Mouse (Mus musculus) liver, adult 2 months (tissue): ENCODE measurements around the gene Ptgfrn. TPM values are rescaled to one million over a fixed set of nuclear protein-coding genes. Genes with fewer than 3 reads are reported as not detected.

Experiments
- DNase-seq: peaks from one replicate; pipeline ENCODE4 v3.0.0-alpha.2; 2011; ENCODE audit warnings: low read depth, low spot score; ENCODE audit errors: extremely low read depth
- H3K27ac ChIP-seq: fragments of 200-500 bp; replicated peaks from 2 replicates; pipeline ENCODE4 v1.5.1; 2012; ENCODE audit warnings: low read depth, mild to moderate bottlenecking, control low read depth, inconsistent platforms, low read length; ENCODE audit not compliant: insufficient read depth
- H3K27me3 ChIP-seq: fragments of 200-500 bp; 2 replicates; pipeline ENCODE4 v1.6.1; 2012; ENCODE audit warnings: mild to moderate bottlenecking, moderate library complexity, low read length, inconsistent platforms; ENCODE audit not compliant: control insufficient read depth, insufficient read depth
- H3K36me3 ChIP-seq: fragments of 200-500 bp; 2 replicates; pipeline ENCODE4 v1.6.1; 2012; ENCODE audit warnings: low read length, inconsistent platforms; ENCODE audit not compliant: control insufficient read depth, insufficient read depth
- H3K4me1 ChIP-seq: fragments of 200-500 bp; 2 replicates; pipeline ENCODE4 v1.6.1; 2011; ENCODE audit warnings: low read length; ENCODE audit not compliant: control insufficient read depth, insufficient read depth
- H3K4me3 ChIP-seq: fragments of 200-500 bp; 2 replicates; pipeline ENCODE4 v1.5.1; 2011; ENCODE audit warnings: low read depth, mild to moderate bottlenecking, control low read depth, low read length, moderate library complexity; ENCODE audit not compliant: insufficient read depth
- H3K79me2 ChIP-seq: fragments of 200-500 bp; 2 replicates; pipeline ENCODE4 v1.6.1; 2012; ENCODE audit warnings: inconsistent platforms, mild to moderate bottlenecking, low read length, moderate library complexity; ENCODE audit not compliant: control insufficient read depth, insufficient read depth
- H3K9ac ChIP-seq: fragments of 200-500 bp; 2 replicates; pipeline ENCODE4 v1.6.1; 2012; ENCODE audit warnings: low read depth, mild to moderate bottlenecking, control low read depth, inconsistent platforms, low read length
- CTCF ChIP-seq: fragments of 200-500 bp; IDR thresholded peaks from 2 replicates; pipeline ENCODE4 v1.5.1; 2011; ENCODE audit warnings: low read depth, low read length, control low read depth
- POLR2A ChIP-seq: fragments of 200-500 bp; IDR thresholded peaks from 2 replicates; pipeline ENCODE4 v1.6.1; 2011; ENCODE audit warnings: low read length, control low read depth; ENCODE audit not compliant: insufficient read depth; ENCODE audit errors: extremely low read depth
- WGBS: fragments of 180-500 bp; shearing (Covaris S2); methylation state at CpG from one replicate; pipeline ENCODE4 v1.1.7; 2018; 5-methylcytosine and 5-hydroxymethylcytosine counted together
- polyA plus RNA-seq: library from polyadenylated mRNA; depleted of rRNA; stranded (reverse); fragments of >200 nt; gene quantifications from 2 replicates; pipeline ENCODE4 v1.2.3, GENCODE M21; 2012
- total RNA-seq: library from RNA; depleted of rRNA; stranded (reverse); fragments of >200 nt; gene quantifications from 2 replicates; pipeline ENCODE4 v1.2.3, GENCODE M21; 2014

Gene Ptgfrn
- total and polyA plus RNA-seq, 2 experiments: 0.88 to 1.8 TPM

DNA sequence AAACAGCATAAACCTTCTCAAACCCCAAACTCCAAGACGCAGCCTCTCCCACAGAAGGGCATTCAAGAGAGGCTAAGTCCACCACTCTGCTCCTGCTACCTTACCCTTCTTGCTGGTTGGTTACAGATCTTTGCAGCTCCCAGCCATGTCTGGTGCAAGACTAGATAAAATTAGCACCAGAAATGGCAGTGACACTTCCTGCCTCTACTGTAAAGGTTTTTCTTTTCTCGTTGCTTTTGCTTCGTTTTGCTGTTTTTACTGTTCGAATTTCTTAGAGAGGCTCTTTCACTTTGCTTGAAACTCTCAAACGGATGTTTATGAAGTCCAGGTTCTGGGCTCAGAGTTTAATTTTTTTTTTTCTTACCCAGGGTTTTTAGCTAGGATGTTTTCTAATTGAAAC is 89.0 kb downstream of the Ptgfrn start:
- H3K79me2 ChIP-seq: no peaks in the 10 kb centered on the region
- no peak overlapping the region for H3K4me3 ChIP-seq
- H3K27me3 ChIP-seq: no peaks in the 10 kb centered on the region
- no peaks in the 10 kb centered on the region for H3K4me1 ChIP-seq
- no peak overlapping the region for H3K27ac ChIP-seq
- no peak overlapping the region for H3K9ac ChIP-seq
- 80% methylated on average over 5 of the region's 5 CpGs for WGBS
- DNase-seq: no peak
- TF ChIP-seq POLR2A (no peak), CTCF (no peak)
- no peaks in the 10 kb centered on the region for H3K36me3 ChIP-seq

DNA sequence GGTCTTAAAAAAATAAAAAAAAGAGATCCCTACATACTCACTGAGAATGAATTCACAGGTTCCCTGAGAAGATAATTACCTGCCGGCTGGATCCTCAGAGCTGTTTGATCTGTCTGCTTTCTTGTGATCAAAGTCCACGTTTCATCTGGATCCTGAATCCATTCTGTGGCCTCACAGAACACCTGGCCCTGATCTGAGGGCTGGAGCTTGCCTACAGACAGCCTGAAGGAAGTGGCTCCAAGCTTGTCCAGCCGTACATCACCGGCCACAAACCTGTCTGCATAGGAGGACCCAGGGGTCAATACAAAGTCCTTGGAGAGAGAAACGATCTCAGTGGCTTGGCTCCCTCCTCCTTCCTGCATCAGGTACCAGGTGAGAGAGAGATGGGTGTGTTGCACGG is 91.6 kb downstream of the Ptgfrn start:
- Histone ChIP-seq H3K36me3 (no peaks in the 10 kb centered on the region), H3K27me3 (no peaks in the 10 kb centered on the region), H3K4me1 (no peaks in the 10 kb centered on the region), H3K27ac (no peak overlapping the region), H3K4me3 (no peak overlapping the region), H3K79me2 (no peaks in the 10 kb centered on the region), H3K9ac (no peak overlapping the region)
- TF ChIP-seq CTCF (no peak), POLR2A (no peak)
- 72% methylated on average over 6 of the region's 6 CpGs for WGBS
- no peak for DNase-seq

DNA sequence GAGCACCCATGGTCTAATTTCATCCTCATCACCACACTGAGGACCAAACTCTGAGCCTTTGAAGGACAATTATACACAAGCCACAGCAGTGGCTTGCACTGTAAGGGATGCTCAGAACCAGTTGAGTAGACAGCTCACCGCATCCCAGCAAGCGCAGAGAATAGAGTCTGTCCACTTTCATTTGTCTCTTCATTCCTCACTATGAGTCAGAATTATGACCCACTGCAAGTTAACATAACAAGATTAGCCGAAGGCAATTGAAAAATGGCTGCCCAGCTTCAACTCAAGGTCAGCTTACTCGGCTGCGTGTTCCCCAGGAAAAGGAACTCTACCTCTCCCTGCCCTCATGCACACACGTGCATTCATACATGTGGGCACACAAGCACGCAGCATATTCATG is 94.0 kb downstream of the Ptgfrn start:
- no peaks in the 10 kb centered on the region for H3K36me3 ChIP-seq
- H3K27me3 ChIP-seq: no peaks in the 10 kb centered on the region
- H3K4me3 ChIP-seq: no peak overlapping the region
- no peaks in the 10 kb centered on the region for H3K4me1 ChIP-seq
- WGBS: 91% methylated on average over 7 of the region's 7 CpGs
- no peak overlapping the region for H3K27ac ChIP-seq
- no peak for DNase-seq
- H3K9ac ChIP-seq: no peak overlapping the region
- H3K79me2 ChIP-seq: no peaks in the 10 kb centered on the region
- no peak for TF ChIP-seq CTCF
- TF ChIP-seq POLR2A: no peak

DNA sequence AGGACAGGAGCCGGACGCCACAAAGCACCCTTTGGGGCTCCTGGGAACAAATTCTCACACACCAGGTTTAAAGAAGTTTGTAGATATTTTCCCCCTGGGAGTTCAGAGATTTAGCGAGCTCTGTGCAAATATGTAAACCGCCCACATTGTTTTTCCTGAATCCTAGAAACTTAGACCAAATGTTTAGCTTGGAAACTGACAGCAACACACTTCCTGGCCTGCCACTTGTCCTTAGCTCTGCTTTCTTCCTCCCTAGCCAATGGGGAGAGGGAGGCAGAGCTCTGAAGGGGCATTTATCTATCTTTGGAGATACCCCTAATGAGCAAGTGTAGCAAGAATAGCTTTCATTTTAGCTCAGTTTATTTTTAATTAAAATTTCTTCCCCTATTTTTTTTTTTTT is 94.8 kb downstream of the Ptgfrn start:
- Histone ChIP-seq H3K9ac (no peak overlapping the region), H3K36me3 (no peaks in the 10 kb centered on the region), H3K27ac (no peak overlapping the region), H3K4me3 (no peak overlapping the region), H3K27me3 (no peaks in the 10 kb centered on the region), H3K4me1 (no peaks in the 10 kb centered on the region), H3K79me2 (no peaks in the 10 kb centered on the region)
- DNase-seq: peak; percentile 5
- 51% methylated on average over 4 of the region's 4 CpGs for WGBS
- TF ChIP-seq CTCF (no peak), POLR2A (no peak)

DNA sequence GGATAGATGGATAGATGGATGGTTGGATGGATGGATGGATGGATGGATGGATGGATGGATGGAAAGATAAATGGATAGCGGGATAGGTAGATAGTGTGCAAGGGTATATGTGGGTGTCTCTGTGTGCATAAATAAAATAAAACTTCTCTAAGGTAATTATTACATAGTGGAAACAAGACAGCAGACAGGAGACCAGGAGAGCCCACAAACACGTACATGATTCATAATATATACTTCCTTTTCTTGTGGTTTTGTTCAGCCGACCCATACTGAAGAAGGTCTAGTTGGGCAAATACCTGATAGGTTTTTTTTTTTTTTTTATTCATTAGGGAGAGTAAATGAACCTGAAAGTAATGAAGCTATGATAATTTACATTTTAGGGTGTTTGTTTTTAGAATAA is 96.5 kb downstream of the Ptgfrn start:
- no peak overlapping the region for H3K27ac ChIP-seq
- H3K27me3 ChIP-seq: no peaks in the 10 kb centered on the region
- WGBS: 93% methylated on average over 3 of the region's 3 CpGs
- TF ChIP-seq POLR2A: no peak
- TF ChIP-seq CTCF: no peak
- H3K4me3 ChIP-seq: no peak overlapping the region
- H3K4me1 ChIP-seq: no peaks in the 10 kb centered on the region
- H3K36me3 ChIP-seq: no peaks in the 10 kb centered on the region
- no peak for DNase-seq
- H3K9ac ChIP-seq: no peak overlapping the region
- no peaks in the 10 kb centered on the region for H3K79me2 ChIP-seq

DNA sequence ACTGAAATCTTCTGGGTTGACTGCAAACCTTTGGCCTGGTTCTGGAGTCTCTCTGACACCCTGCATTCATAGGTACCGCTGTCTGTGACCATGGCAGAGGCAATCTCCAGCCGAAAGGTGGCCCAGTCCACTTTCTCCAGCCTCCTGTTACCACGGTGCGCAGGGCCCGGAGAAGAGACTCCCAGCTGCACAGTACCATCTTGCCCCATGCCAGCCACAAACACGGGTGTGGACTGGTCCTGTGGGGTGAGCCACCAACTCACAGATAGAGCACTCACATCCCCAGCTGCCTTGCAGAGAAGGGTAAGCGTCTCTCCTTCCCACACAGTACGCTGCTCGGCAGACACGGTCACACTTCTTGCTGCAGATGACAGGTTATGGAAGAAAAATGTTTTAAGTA is 97.1 kb downstream of the Ptgfrn start:
- no peak overlapping the region for H3K4me3 ChIP-seq

More for the DNA sequence above, 97.1 kb downstream of the Ptgfrn start:
- Histone ChIP-seq H3K4me1 (no peaks in the 10 kb centered on the region), H3K9ac (no peak overlapping the region), H3K79me2 (no peaks in the 10 kb centered on the region), H3K27me3 (no peaks in the 10 kb centered on the region), H3K27ac (no peak overlapping the region), H3K36me3 (no peaks in the 10 kb centered on the region)
- no peak for TF ChIP-seq CTCF
- WGBS: 92% methylated on average over 10 of the region's 10 CpGs
- no peak for DNase-seq
